Mouse (Mus musculus): ENCODE measurements around the gene Acin1. TPM values are rescaled to one million over a fixed set of nuclear protein-coding genes. Genes with fewer than 3 reads are reported as not detected.
A peak's percentile ranks its signal among the peaks of the same experiment; 100 is the strongest.

The Acin1 gene
- polyA plus RNA-seq, 1 experiment from 2014 or later, result 101 TPM

DNA sequence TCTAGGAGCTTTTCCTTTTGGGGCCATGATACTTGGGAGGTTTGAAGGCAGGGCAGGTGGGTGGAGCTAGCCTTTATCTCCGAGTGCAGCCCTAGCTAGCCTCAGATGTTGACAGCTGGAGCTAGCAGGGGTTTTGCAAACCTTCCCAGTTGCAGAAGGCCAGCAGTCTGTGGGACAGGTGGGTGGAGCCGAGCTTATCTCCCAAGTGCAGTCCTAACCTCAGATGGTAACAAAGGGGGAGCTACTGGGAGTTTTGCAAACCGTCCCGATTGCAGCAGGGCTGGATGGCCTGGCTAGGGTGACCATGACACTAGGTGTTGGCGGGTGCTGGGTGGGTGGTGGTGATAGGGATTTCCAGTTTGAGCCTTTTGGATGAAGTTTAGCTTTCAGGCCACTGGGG, 19.1 kb upstream of the Acin1 start:
- Histone ChIP-seq H3K4me3 (replicated peaks; ENCODE audit: low read length) (no peak overlapping the region), H3K4me2 (ENCODE audit: low read depth, low read length) (no peak overlapping the region), H3K9ac (ENCODE audit: low read length) (no peak overlapping the region), H3K4me1 (ENCODE audit: control insufficient read depth, insufficient read depth, low read length) (no peaks in the 10 kb centered on the region), H3K27me3 (ENCODE audit: control insufficient read depth, insufficient read depth, low read length) (no peaks in the 10 kb centered on the region), H3K9me3 (replicated peaks; ENCODE audit: control insufficient read depth, low read length) (no peaks in the 10 kb centered on the region), H3K27ac (ENCODE audit: low read length) (no peak overlapping the region), H3K36me3 (ENCODE audit: control insufficient read depth, insufficient read depth, low read length) (no peaks in the 10 kb centered on the region)
- 25% methylated on average over 5 of the region's 5 CpGs for WGBS
- peak; percentile 9; the same call in 1 of the 2 replicates for ATAC-seq (ENCODE audit: insufficient read depth, low FRiP score)

DNA sequence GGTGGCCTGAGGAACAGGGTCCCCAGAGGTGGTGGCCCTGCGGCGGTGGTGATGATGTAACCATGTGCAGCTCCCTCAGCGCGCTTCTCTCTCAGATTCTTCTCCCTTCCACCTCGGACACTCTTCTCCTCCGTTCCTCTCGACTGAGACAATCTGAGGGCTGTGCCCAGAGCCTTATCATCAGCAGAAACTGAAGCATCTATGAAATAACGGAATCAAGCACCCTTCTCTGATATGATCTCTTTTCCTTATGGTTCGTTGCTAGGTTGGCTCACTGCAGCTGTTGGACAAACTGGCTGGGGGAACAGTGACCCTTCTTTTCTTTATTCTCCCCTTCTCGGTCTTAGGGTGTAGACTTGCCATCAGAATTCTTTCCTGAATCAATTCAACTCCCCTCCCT, 16.5 kb upstream of the Acin1 start:
- Histone ChIP-seq H3K4me1 (ENCODE audit: control insufficient read depth, insufficient read depth, low read length) (no peaks in the 10 kb centered on the region), H3K27ac (ENCODE audit: low read length) (no peak overlapping the region), H3K36me3 (ENCODE audit: control insufficient read depth, insufficient read depth, low read length) (no peaks in the 10 kb centered on the region), H3K9me3 (replicated peaks; ENCODE audit: control insufficient read depth, low read length) (no peaks in the 10 kb centered on the region), H3K9ac (ENCODE audit: low read length) (no peak overlapping the region), H3K4me2 (ENCODE audit: low read depth, low read length) (no peak overlapping the region), H3K4me3 (replicated peaks; ENCODE audit: low read length) (no peak overlapping the region), H3K27me3 (ENCODE audit: control insufficient read depth, insufficient read depth, low read length) (no peaks in the 10 kb centered on the region)
- WGBS, result 55% methylated on average over 10 of the region's 10 CpGs
- no peak for ATAC-seq (ENCODE audit: insufficient read depth, low FRiP score)

DNA sequence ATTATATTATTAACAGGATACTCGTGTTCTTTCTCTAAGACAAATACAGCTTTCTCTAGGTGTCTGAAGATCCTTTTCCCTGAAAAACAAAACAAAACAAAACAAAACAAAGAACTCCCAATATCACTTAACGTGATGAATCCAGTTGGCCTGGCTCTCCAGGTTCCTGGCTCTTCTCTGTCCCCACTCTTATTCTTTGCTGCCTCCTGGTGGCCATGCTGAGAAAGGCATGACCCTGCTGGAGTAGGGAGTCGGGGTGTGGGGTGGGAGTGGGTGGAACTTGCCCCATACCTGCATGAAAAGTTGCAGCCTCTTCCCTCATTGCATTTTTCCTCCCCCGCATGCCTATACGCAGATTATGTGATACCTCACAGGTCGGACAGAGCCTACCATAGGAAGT, 14.6 kb upstream of the Acin1 start:
- Histone ChIP-seq H3K27me3 (ENCODE audit: control insufficient read depth, insufficient read depth, low read length) (no peaks in the 10 kb centered on the region), H3K36me3 (ENCODE audit: control insufficient read depth, insufficient read depth, low read length) (no peaks in the 10 kb centered on the region), H3K9me3 (replicated peaks; ENCODE audit: control insufficient read depth, low read length) (no peaks in the 10 kb centered on the region), H3K4me2 (ENCODE audit: low read depth, low read length) (no peak overlapping the region), H3K4me3 (replicated peaks; ENCODE audit: low read length) (no peak overlapping the region), H3K27ac (ENCODE audit: low read length) (no peak overlapping the region), H3K4me1 (ENCODE audit: control insufficient read depth, insufficient read depth, low read length) (no peaks in the 10 kb centered on the region), H3K9ac (ENCODE audit: low read length) (no peak overlapping the region)
- WGBS, result 7% methylated on average over 6 of the region's 6 CpGs
- no peak for ATAC-seq (ENCODE audit: insufficient read depth, low FRiP score)

DNA sequence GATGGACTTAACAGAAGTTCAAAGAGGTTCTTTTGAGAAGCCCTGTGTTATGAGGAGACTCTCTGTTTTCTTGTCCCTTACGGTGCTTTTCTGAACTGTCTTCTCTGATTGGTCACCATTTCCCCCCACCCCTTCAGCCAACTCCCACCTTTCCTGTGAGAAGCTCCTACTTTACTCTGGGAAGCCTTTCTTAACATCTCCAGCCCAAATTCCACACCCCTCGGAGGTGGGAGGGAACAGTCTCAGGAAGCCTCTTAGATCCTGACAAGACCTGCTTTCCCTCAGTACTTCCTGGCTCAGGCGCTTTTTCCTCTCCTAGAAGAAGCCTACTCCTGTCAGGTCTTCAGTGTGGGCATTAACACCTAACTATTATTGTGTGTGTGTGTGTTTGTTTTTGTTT, 12.9 kb upstream of the Acin1 start:
- no peak overlapping the region for H3K9ac ChIP-seq (ENCODE audit: low read length)
- no peak overlapping the region for H3K4me2 ChIP-seq (ENCODE audit: low read depth, low read length)
- no peaks in the 10 kb centered on the region for H3K36me3 ChIP-seq (ENCODE audit: control insufficient read depth, insufficient read depth, low read length)
- no peaks in the 10 kb centered on the region for H3K27me3 ChIP-seq (ENCODE audit: control insufficient read depth, insufficient read depth, low read length)
- H3K9me3 ChIP-seq (replicated peaks; ENCODE audit: control insufficient read depth, low read length), result no peaks in the 10 kb centered on the region
- WGBS, result 44% methylated on average over 3 of the region's 3 CpGs
- no peaks in the 10 kb centered on the region for H3K4me1 ChIP-seq (ENCODE audit: control insufficient read depth, insufficient read depth, low read length)
- H3K27ac ChIP-seq (ENCODE audit: low read length), result no peak overlapping the region
- H3K4me3 ChIP-seq (replicated peaks; ENCODE audit: low read length), result no peak overlapping the region
- no peak for ATAC-seq (ENCODE audit: insufficient read depth, low FRiP score)

DNA sequence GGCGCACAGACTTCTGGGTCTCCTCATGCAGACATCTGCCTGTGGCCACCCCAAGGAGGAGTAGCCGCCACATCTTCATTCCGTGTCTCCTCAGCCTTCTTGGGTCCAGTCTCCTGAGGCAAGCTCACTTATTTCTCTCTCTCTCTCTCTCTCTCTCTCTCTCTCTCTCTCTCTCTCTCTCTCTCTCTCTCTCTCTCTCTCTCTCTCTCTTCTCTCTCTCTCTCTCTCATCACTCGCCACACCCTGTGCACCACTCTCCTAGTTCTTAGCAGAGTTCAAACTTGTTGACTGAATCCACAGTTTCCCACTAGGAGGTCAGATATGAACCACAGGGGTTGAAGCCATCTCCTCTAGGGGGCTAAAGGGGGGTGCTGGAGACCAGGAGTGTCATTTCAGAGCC, 12.0 kb upstream of the Acin1 start, which contains the start of gene Gm29776:
Gm29776 (minus strand) TSS at position 101 of the 400 bp plus-strand sequence.
- 71% methylated on average over 4 of the region's 4 CpGs for WGBS
- Histone ChIP-seq H3K9me3 (replicated peaks; ENCODE audit: control insufficient read depth, low read length) (no peaks in the 10 kb centered on the region), H3K4me1 (ENCODE audit: control insufficient read depth, insufficient read depth, low read length) (no peaks in the 10 kb centered on the region), H3K9ac (ENCODE audit: low read length) (no peak within 1 kb of the TSS), H3K4me3 (replicated peaks; ENCODE audit: low read length) (no peak within 1 kb of the TSS), H3K27me3 (ENCODE audit: control insufficient read depth, insufficient read depth, low read length) (no peaks in the 10 kb centered on the region), H3K27ac (ENCODE audit: low read length) (no peak within 1 kb of the TSS), H3K36me3 (ENCODE audit: control insufficient read depth, insufficient read depth, low read length) (no peaks in the 10 kb centered on the region), H3K4me2 (ENCODE audit: low read depth, low read length) (no peak within 1 kb of the TSS)
- no peak for ATAC-seq (ENCODE audit: insufficient read depth, low FRiP score)

- Histone ChIP-seq H3K27me3 (ENCODE audit: control insufficient read depth, insufficient read depth, low read length) (no peaks in the 10 kb centered on the region), H3K36me3 (ENCODE audit: control insufficient read depth, insufficient read depth, low read length) (no peaks in the 10 kb centered on the region), H3K27ac (ENCODE audit: low read length) (no peak overlapping the region), H3K9me3 (replicated peaks; ENCODE audit: control insufficient read depth, low read length) (no peaks in the 10 kb centered on the region), H3K4me1 (ENCODE audit: control insufficient read depth, insufficient read depth, low read length) (no peaks in the 10 kb centered on the region), H3K4me3 (replicated peaks; ENCODE audit: low read length) (no peak overlapping the region), H3K4me2 (ENCODE audit: low read depth, low read length) (no peak overlapping the region), H3K9ac (ENCODE audit: low read length) (no peak overlapping the region)
- ATAC-seq (ENCODE audit: insufficient read depth, low FRiP score), result no peak
- 80% methylated on average over 4 of the region's 4 CpGs for WGBS
Measured at GRCm38 (mm10) chr14:54696752-54697151, 10.0 kb upstream of the Acin1 start.

- no peaks in the 10 kb centered on the region for H3K4me1 ChIP-seq (ENCODE audit: control insufficient read depth, insufficient read depth, low read length)
- peaks cover 5% of the 10 kb centered on the region for H3K36me3 ChIP-seq (ENCODE audit: control insufficient read depth, insufficient read depth, low read length)
- H3K27ac ChIP-seq (ENCODE audit: low read length), result no peak overlapping the region
- ATAC-seq (ENCODE audit: insufficient read depth, low FRiP score), result no peak
- 62% methylated on average over 6 of the region's 6 CpGs for WGBS
- no peaks in the 10 kb centered on the region for H3K9me3 ChIP-seq (replicated peaks; ENCODE audit: control insufficient read depth, low read length)
- H3K9ac ChIP-seq (ENCODE audit: low read length), result no peak overlapping the region
- no peaks in the 10 kb centered on the region for H3K27me3 ChIP-seq (ENCODE audit: control insufficient read depth, insufficient read depth, low read length)
- H3K4me2 ChIP-seq (ENCODE audit: low read depth, low read length), result no peak overlapping the region
- no peak overlapping the region for H3K4me3 ChIP-seq (replicated peaks; ENCODE audit: low read length)
Measured at GRCm38 (mm10) chr14:54695042-54695441, 8.3 kb upstream of the Acin1 start.

GRCm38 (mm10) chr14:54687251-54687650, 520 bp upstream of the Acin1 start:
- under 1% methylated on average over 8 of the region's 8 CpGs for WGBS
- no peak for ATAC-seq (ENCODE audit: insufficient read depth, low FRiP score)
- Histone ChIP-seq H3K4me2 (ENCODE audit: low read depth, low read length) (peak overlapping the region; percentile 76), H3K27me3 (ENCODE audit: control insufficient read depth, insufficient read depth, low read length) (no peaks in the 10 kb centered on the region), H3K9me3 (replicated peaks; ENCODE audit: control insufficient read depth, low read length) (no peaks in the 10 kb centered on the region), H3K4me1 (ENCODE audit: control insufficient read depth, insufficient read depth, low read length) (peaks cover 18% of the 10 kb centered on the region), H3K4me3 (replicated peaks; ENCODE audit: low read length) (peak overlapping the region; percentile 84), H3K36me3 (ENCODE audit: control insufficient read depth, insufficient read depth, low read length) (peaks cover 5% of the 10 kb centered on the region), H3K9ac (ENCODE audit: low read length) (peak overlapping the region; percentile 84), H3K27ac (ENCODE audit: low read length) (peak overlapping the region; percentile 85)

- Histone ChIP-seq H3K4me3 (replicated peaks; ENCODE audit: low read length) (peak within 1 kb of the TSS; percentile 84), H3K27ac (ENCODE audit: low read length) (peak within 1 kb of the TSS; percentile 97), H3K4me1 (ENCODE audit: control insufficient read depth, insufficient read depth, low read length) (peaks cover 18% of the 10 kb centered on the region), H3K9me3 (replicated peaks; ENCODE audit: control insufficient read depth, low read length) (no peaks in the 10 kb centered on the region), H3K36me3 (ENCODE audit: control insufficient read depth, insufficient read depth, low read length) (peaks cover 5% of the 10 kb centered on the region), H3K4me2 (ENCODE audit: low read depth, low read length) (peak within 1 kb of the TSS; percentile 86), H3K9ac (ENCODE audit: low read length) (peak within 1 kb of the TSS; percentile 95), H3K27me3 (ENCODE audit: control insufficient read depth, insufficient read depth, low read length) (no peaks in the 10 kb centered on the region)
- peak; percentile 76 for ATAC-seq (ENCODE audit: insufficient read depth, low FRiP score)
- under 1% methylated on average over 41 of the region's 41 CpGs for WGBS
Measured at GRCm38 (mm10) chr14:54686063-54686521, 639 bp downstream of the Acin1 start, which contains the start of gene 1700123O20Rik. Gene 1700123O20Rik, plus strand, starts transcription at chr14:54686216.

Data from stomach, embryonic 16.5 days (tissue).